Mouse (Mus musculus): ENCODE measurements around the gene Hlcs.

GRCm38 (mm10) chr16:94299210-94299609 is 14.2 kb downstream of the Hlcs start:
- TF ChIP-seq POLR2A (IDR thresholded peaks at IDR 0.05; ENCODE audit: control insufficient read depth, extremely low read depth, insufficient read depth, low read length, poor library complexity): no peak
- TF ChIP-seq CTCF (IDR thresholded peaks at IDR 0.05; ENCODE audit: borderline replicate concordance, control insufficient read depth, extremely low read depth, insufficient read depth, low read length, poor library complexity): no peak

Measured in thymus, adult 2 months (tissue).